24 mouse cellular contexts compared by ENCODE assay signal in genomic region chr13:99294176-99294575, GRCm38 (mm10). TPM values are rescaled to one million over a fixed set of nuclear protein-coding genes. Genes with fewer than 3 reads are reported as not detected.
DNase-seq lines count a peak whose midpoint lies in the region; ATAC-seq lines count a peak whose summit lies in the region.
"Had no signal": no experiment of that assay in that cellular context is flagged by ENCODE, and none has a peak within 500 bp of the region (broad histone marks: within the 10 kb centered on the region; RNA-seq: fewer than 3 reads in every experiment).

No protein-coding gene starts in this region.

- DNase-seq in heart, adult 11 months, result peak; percentile 65
- no peak for DNase-seq in heart, adult 8-10 months (ENCODE audit: low spot score)
- DNase-seq in ES-CJ7 (ENCODE audit: low read depth, low spot score) (peak; percentile 49), R1 (ENCODE audit: low read depth, low spot score) (peak; percentile 82)
- DNase-seq in gastrocnemius, adult 8-10 months (ENCODE audit: low spot score in 2 of 2), result no peak
- DNase-seq: adrenal gland, adult 8-10 months; adrenal gland, postnatal 14 days; adrenal gland, postnatal 36 days; B cell, adult 2 months; cerebellum, adult 11-12 months; cerebellum, adult 2 months; cerebellum, adult 9-10 months; cerebellum, postnatal 10 days; cerebellum, postnatal 25 days; forebrain, postnatal 0 days had no signal

- no peak overlapping the region for H3K4me2 ChIP-seq in midbrain, embryonic 16.5 days (ENCODE audit: low read length)
- H3K4me2 ChIP-seq: embryonic facial prominence, embryonic 12.5 days; forebrain, embryonic 13.5 days; forebrain, embryonic 15.5 days had no signal

- no peak overlapping the region for H3K4me3 ChIP-seq in midbrain, embryonic 16.5 days (ENCODE audit: low read depth, low read length)
- H3K4me3 ChIP-seq: embryonic facial prominence, embryonic 10.5 days; embryonic facial prominence, embryonic 12.5 days; forebrain, embryonic 13.5 days; forebrain, embryonic 15.5 days had no signal

- H3K27ac ChIP-seq in midbrain, embryonic 16.5 days (ENCODE audit: low read length), result no peak overlapping the region
- H3K27ac ChIP-seq: embryonic facial prominence, embryonic 10.5 days; embryonic facial prominence, embryonic 12.5 days; forebrain, embryonic 13.5 days; forebrain, embryonic 15.5 days had no signal

- no peaks in the 10 kb centered on the region for H3K27me3 ChIP-seq in midbrain, embryonic 16.5 days (ENCODE audit: control insufficient read depth, insufficient read depth, low read depth, low read length)
- H3K27me3 ChIP-seq: CH12.LX; embryonic facial prominence, embryonic 12.5 days; forebrain, embryonic 13.5 days; forebrain, embryonic 15.5 days; Patski had no signal

- 95% methylated on average over 13 of the region's 13 CpGs for WGBS in midbrain, embryonic 16.5 days

- H3K4me1 ChIP-seq in midbrain, embryonic 16.5 days (ENCODE audit: control insufficient read depth, insufficient read depth, low read length), result no peaks in the 10 kb centered on the region
- H3K4me1 ChIP-seq: embryonic facial prominence, embryonic 12.5 days; forebrain, embryonic 13.5 days; forebrain, embryonic 15.5 days had no signal

- no peaks in the 10 kb centered on the region for H3K36me3 ChIP-seq in midbrain, embryonic 16.5 days (ENCODE audit: control insufficient read depth, insufficient read depth, low read length)
- H3K36me3 ChIP-seq: embryonic facial prominence, embryonic 10.5 days; embryonic facial prominence, embryonic 12.5 days; forebrain, embryonic 15.5 days had no signal

- no peaks in the 10 kb centered on the region for H3K9me3 ChIP-seq in midbrain, embryonic 16.5 days (replicated peaks; ENCODE audit: control insufficient read depth, low read length, poor library complexity, severe bottlenecking)
- H3K9me3 ChIP-seq: embryonic facial prominence, embryonic 10.5 days; embryonic facial prominence, embryonic 12.5 days; forebrain, embryonic 13.5 days; forebrain, embryonic 15.5 days had no signal

- H3K9ac ChIP-seq in midbrain, embryonic 16.5 days (ENCODE audit: low read depth, low read length), result no peak overlapping the region
- H3K9ac ChIP-seq: embryonic facial prominence, embryonic 12.5 days; forebrain, embryonic 13.5 days; forebrain, embryonic 15.5 days; forebrain, postnatal 0 days had no signal

- ATAC-seq in midbrain, embryonic 16.5 days, result no peak
- ATAC-seq: activated CD4-positive, CD25-positive, alpha-beta regulatory T cell, adult 4 months; CD4-positive, CD25-positive, alpha-beta regulatory T cell, adult 4 months; forebrain, embryonic 13.5 days; forebrain, embryonic 15.5 days; forebrain, postnatal 0 days; Patski had no signal

RNA-seq across cellular contexts. Expression of gene Ptcd2, which starts 50.3 kb away (rescaled TPM):
- 10 to 100 TPM; 52.6 to 58.1 (median 54.0) TPM for total RNA-seq in heart, adult 8-10 months (2022)
- 10 to 100 TPM; 22.1 to 27.9 (median 25.4) TPM for total RNA-seq in gastrocnemius, adult 8-10 months (2022)
- 54.9 and 56.0 TPM in 2 replicates for polyA plus RNA-seq in midbrain, embryonic 16.5 days (2015; fragmentation: Nextera tagmentation; extraction: Ambion mirVana)

RNA-seq across cellular contexts. Expression of gene Mrps27, which starts 50.4 kb away (rescaled TPM):
- total RNA-seq in heart, adult 8-10 months (2022), result 10 to 100 TPM; 47.2 to 48.0 (median 47.3) TPM
- 10 to 100 TPM; 23.0 to 26.5 (median 25.5) TPM for total RNA-seq in gastrocnemius, adult 8-10 months (2022)
- 39.6 and 44.4 TPM in 2 replicates for polyA plus RNA-seq in midbrain, embryonic 16.5 days (2015; fragmentation: Nextera tagmentation; extraction: Ambion mirVana)

Comparison
In these comparisons a context has a peak if more than half of its experiments do, and no peak if none do; other contexts are left out.
1. DNase-seq: peak in heart, adult 11 months (single experiment), ES-CJ7 (single experiment) and R1 (single experiment); none in heart, adult 8-10 months (single experiment) and gastrocnemius, adult 8-10 months (0 of 2).